Mouse (Mus musculus): Measurements from ENCODE around the gene Raver1. TPM values are rescaled to one million over a fixed set of nuclear protein-coding genes. Genes with fewer than 3 reads are reported as not detected.
A peak's percentile ranks its signal among the peaks of the same experiment; 100 is the strongest.

The Raver1 gene
- polyA plus RNA-seq, 1 experiment from 2014 or later = 83.9 TPM

- Histone ChIP-seq H3K36me3 (peaks cover 4% of the 10 kb centered on the region), H3K4me1 (peaks cover 7% of the 10 kb centered on the region; the same call in 1 of the 2 replicates), H3K27ac (no peak overlapping the region), H3K27me3 (ENCODE audit: insufficient read depth, poor library complexity, severe bottlenecking) (no peaks in the 10 kb centered on the region), H3K4me3 (no peak overlapping the region), H3K9me3 (no peaks in the 10 kb centered on the region)
- no peak for DNase-seq (ENCODE audit: low spot score)
- 71% methylated on average over 8 of the region's 8 CpGs for WGBS
Measured at GRCm38 (mm10) chr9:21097793-21098192, 6.0 kb upstream of the Raver1 start.

DNA sequence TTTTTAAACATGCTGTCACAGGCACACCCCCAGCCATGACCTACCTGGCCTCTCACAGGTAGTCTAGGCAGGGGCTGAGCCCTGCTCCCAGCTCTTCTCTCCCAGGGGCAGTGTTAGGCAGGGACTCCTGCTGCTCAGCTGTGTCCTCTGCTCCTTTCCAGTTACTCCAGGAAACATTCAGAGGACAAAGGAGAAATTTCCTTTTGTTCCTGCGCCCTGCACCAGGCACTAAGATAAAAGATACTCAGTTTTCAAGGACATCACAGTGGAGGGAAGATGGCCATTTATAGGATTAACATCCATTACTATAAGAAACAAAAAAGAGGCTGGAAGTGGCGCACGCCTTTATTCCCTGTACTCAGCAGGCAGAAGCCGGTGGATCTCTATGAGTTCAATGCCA is 4.2 kb upstream of the Raver1 start:
- DNase-seq (ENCODE audit: low spot score) = no peak
- no peaks in the 10 kb centered on the region for H3K27me3 ChIP-seq (ENCODE audit: insufficient read depth, poor library complexity, severe bottlenecking)
- 94% methylated on average over 4 of the region's 4 CpGs for WGBS
- peaks cover 10% of the 10 kb centered on the region for H3K4me1 ChIP-seq
- peaks cover 4% of the 10 kb centered on the region for H3K36me3 ChIP-seq
- H3K4me3 ChIP-seq = no peak overlapping the region
- H3K9me3 ChIP-seq = no peaks in the 10 kb centered on the region
- H3K27ac ChIP-seq = no peak overlapping the region

GRCm38 (mm10) chr9:21093423-21093822 is 1.6 kb upstream of the Raver1 start:
- no peak for DNase-seq (ENCODE audit: low spot score)
- H3K9me3 ChIP-seq = no peaks in the 10 kb centered on the region
- no peak overlapping the region for H3K27ac ChIP-seq
- peaks cover 26% of the 10 kb centered on the region for H3K36me3 ChIP-seq
- WGBS = 90% methylated on average over 9 of the region's 9 CpGs
- H3K4me1 ChIP-seq = peaks cover 24% of the 10 kb centered on the region
- H3K4me3 ChIP-seq = no peak overlapping the region
- no peaks in the 10 kb centered on the region for H3K27me3 ChIP-seq (ENCODE audit: insufficient read depth, poor library complexity, severe bottlenecking)

GRCm38 (mm10) chr9:21090972-21091706 is 669 bp downstream of the Raver1 start:
- Histone ChIP-seq H3K27ac (peak overlapping the region; percentile 97), H3K4me3 (peak overlapping the region; percentile 81), H3K9me3 (no peaks in the 10 kb centered on the region), H3K36me3 (peaks cover 49% of the 10 kb centered on the region), H3K4me1 (peaks cover 24% of the 10 kb centered on the region), H3K27me3 (ENCODE audit: insufficient read depth, poor library complexity, severe bottlenecking) (no peaks in the 10 kb centered on the region)
- WGBS = 4% methylated on average over 24 of the region's 24 CpGs
- DNase-seq (ENCODE audit: low spot score) = peak; percentile 82

GRCm38 (mm10) chr9:21090537-21090936 is 1.3 kb downstream of the Raver1 start:
- peaks cover 55% of the 10 kb centered on the region for H3K36me3 ChIP-seq

DNA sequence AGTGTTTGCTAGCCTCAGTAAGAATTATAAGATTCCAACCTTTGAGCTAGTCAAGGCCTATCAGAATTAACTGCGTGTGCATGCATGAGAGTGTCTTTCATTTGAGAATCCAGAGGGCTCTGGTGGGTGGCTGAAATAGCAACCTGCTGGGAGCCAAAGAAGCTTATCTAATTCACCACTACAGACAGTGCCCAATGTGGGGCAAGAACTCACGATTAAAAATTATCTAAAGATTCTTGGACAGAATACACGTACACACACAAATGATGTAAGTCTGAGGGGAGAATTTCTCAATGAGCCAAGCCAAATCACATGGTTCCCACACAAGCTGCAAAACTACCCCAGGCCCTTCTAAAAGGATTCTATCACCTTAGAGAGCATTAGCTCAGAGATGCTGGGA is 8.5 kb downstream of the Raver1 start:
- no peak for DNase-seq (ENCODE audit: low spot score)
- Histone ChIP-seq H3K9me3 (no peaks in the 10 kb centered on the region), H3K27ac (no peak overlapping the region), H3K4me1 (0 out of 2 replicates have a peak, but pooled peaks cover 3% of the 10 kb centered on the region), H3K36me3 (peaks cover 96% of the 10 kb centered on the region), H3K4me3 (no peak overlapping the region), H3K27me3 (ENCODE audit: insufficient read depth, poor library complexity, severe bottlenecking) (no peaks in the 10 kb centered on the region)
- 88% methylated on average over 3 of the region's 3 CpGs for WGBS

More at GRCm38 (mm10) chr9:21090537-21090936, 1.3 kb downstream of the Raver1 start:
- Histone ChIP-seq H3K27ac (peak overlapping the region; percentile 97; the same call in 1 of the 2 replicates), H3K4me1 (peaks cover 24% of the 10 kb centered on the region), H3K27me3 (ENCODE audit: insufficient read depth, poor library complexity, severe bottlenecking) (no peaks in the 10 kb centered on the region), H3K9me3 (no peaks in the 10 kb centered on the region), H3K4me3 (peak overlapping the region; percentile 81)
- 81% methylated on average over 1 of the region's 1 CpGs for WGBS
- DNase-seq (ENCODE audit: low spot score) = no peak

- H3K27ac ChIP-seq = no peak overlapping the region
- peaks cover 96% of the 10 kb centered on the region for H3K36me3 ChIP-seq
- H3K27me3 ChIP-seq (ENCODE audit: insufficient read depth, poor library complexity, severe bottlenecking) = no peaks in the 10 kb centered on the region
- no peak for DNase-seq (ENCODE audit: low spot score)
- H3K9me3 ChIP-seq = no peaks in the 10 kb centered on the region
- 93% methylated on average over 9 of the region's 9 CpGs for WGBS
- 0 out of 2 replicates have a peak, but pooled peaks cover 3% of the 10 kb centered on the region for H3K4me1 ChIP-seq
- H3K4me3 ChIP-seq = no peak overlapping the region
Measured at GRCm38 (mm10) chr9:21081127-21081526, 10.7 kb downstream of the Raver1 start.

- WGBS = 91% methylated on average over 3 of the region's 3 CpGs
Measured at GRCm38 (mm10) chr9:21075625-21076024, 16.2 kb downstream of the Raver1 start.

GRCm38 (mm10) chr9:21074173-21074572 is 17.6 kb downstream of the Raver1 start:
- no peaks in the 10 kb centered on the region for H3K27me3 ChIP-seq (ENCODE audit: insufficient read depth, poor library complexity, severe bottlenecking)
- H3K9me3 ChIP-seq = no peaks in the 10 kb centered on the region
- H3K27ac ChIP-seq = no peak overlapping the region
- H3K36me3 ChIP-seq = peaks cover 72% of the 10 kb centered on the region
- 78% methylated on average over 1 of the region's 1 CpGs for WGBS
- no peak for DNase-seq (ENCODE audit: low spot score)
- no peak overlapping the region for H3K4me3 ChIP-seq
- H3K4me1 ChIP-seq = peaks cover 15% of the 10 kb centered on the region

More at GRCm38 (mm10) chr9:21075625-21076024, 16.2 kb downstream of the Raver1 start:
- Histone ChIP-seq H3K27me3 (ENCODE audit: insufficient read depth, poor library complexity, severe bottlenecking) (no peaks in the 10 kb centered on the region), H3K4me3 (no peak overlapping the region), H3K9me3 (no peaks in the 10 kb centered on the region), H3K4me1 (peaks cover 18% of the 10 kb centered on the region), H3K36me3 (peaks cover 78% of the 10 kb centered on the region), H3K27ac (no peak overlapping the region)
- no peak for DNase-seq (ENCODE audit: low spot score)

GRCm38 (mm10) chr9:21073044-21073840 is 18.6 kb downstream of the Raver1 start, which contains the start of the genes Gm49373 and Fdx1l:
Gene Gm49373, minus strand, starts transcription at chr9:21073096.
Gene Fdx1l, minus strand, starts transcription at chr9:21073614.
- H3K9me3 ChIP-seq = no peaks in the 10 kb centered on the region
- H3K4me3 ChIP-seq = peak within 1 kb of the TSS; percentile 88
- H3K4me1 ChIP-seq = peaks cover 15% of the 10 kb centered on the region
- DNase-seq (ENCODE audit: low spot score) = peak; percentile 96
- peak within 1 kb of the TSS; percentile 93 for H3K27ac ChIP-seq
- 3% methylated on average over 58 of the region's 58 CpGs for WGBS
- H3K36me3 ChIP-seq = peaks cover 64% of the 10 kb centered on the region
- H3K27me3 ChIP-seq (ENCODE audit: insufficient read depth, poor library complexity, severe bottlenecking) = no peaks in the 10 kb centered on the region

GRCm38 (mm10) chr9:21072641-21073040 is 19.2 kb downstream of the Raver1 start:
- no peaks in the 10 kb centered on the region for H3K9me3 ChIP-seq
- H3K4me1 ChIP-seq = peaks cover 15% of the 10 kb centered on the region
- peaks cover 64% of the 10 kb centered on the region for H3K36me3 ChIP-seq
- peak overlapping the region; percentile 93 for H3K27ac ChIP-seq
- H3K4me3 ChIP-seq = peak overlapping the region; percentile 88
- no peak for DNase-seq (ENCODE audit: low spot score)
- no peaks in the 10 kb centered on the region for H3K27me3 ChIP-seq (ENCODE audit: insufficient read depth, poor library complexity, severe bottlenecking)
- WGBS = 13% methylated on average over 4 of the region's 4 CpGs

DNA sequence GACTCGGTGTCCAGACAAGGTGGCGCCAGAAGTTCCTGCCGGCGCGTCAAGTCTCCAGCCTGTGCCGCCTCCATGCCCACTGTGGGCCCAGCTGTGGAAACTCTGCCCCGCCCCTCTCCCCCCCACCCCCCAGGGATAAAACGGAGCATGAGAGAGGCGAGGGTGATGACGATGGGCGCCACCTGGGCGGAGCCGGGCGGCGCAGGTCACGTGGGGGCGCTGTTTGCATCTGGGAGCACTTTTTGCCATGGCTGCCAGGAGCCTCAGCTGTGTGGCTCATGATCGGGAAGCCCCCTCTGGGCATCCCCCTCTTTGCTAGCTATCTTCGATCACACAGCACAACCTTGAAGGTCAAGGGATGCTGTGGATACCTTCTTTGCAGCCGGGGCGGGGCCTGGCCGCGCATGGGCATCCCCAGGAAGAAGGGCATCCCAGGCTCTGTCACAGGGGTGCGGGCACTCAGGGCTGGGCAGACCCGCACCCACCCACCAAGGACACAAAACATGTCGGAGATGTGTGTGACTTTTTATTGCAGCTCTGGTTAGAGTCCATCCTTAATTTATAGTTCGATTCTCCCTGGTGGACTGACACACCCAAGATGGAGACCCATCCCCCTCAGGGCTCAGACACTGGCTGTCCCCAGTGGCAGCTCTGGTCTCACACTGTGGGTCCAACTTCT is 24.7 kb downstream of the Raver1 start, which contains the start of gene Zglp1:
Gene Zglp1, minus strand, starts transcription at position 88 of the 679 bp plus-strand sequence.
- Histone ChIP-seq H3K36me3 (peaks cover 70% of the 10 kb centered on the region), H3K27me3 (ENCODE audit: insufficient read depth, poor library complexity, severe bottlenecking) (no peaks in the 10 kb centered on the region), H3K27ac (no peak within 1 kb of the TSS), H3K4me1 (peaks cover 3% of the 10 kb centered on the region), H3K4me3 (no peak within 1 kb of the TSS), H3K9me3 (no peaks in the 10 kb centered on the region)
- no peak for DNase-seq (ENCODE audit: low spot score)
- whole genome bisulfite sequencing = 73% methylated on average over 27 of the region's 27 CpGs

Measured in heart, embryonic 10.5 days (tissue).